Mouse (Mus musculus): Measurements from ENCODE around the gene Emc9. TPM values are rescaled to one million over a fixed set of nuclear protein-coding genes. Genes with fewer than 3 reads are reported as not detected.

The Emc9 gene
- polyA plus RNA-seq, 1 experiment from 2014 or later: 12.6 TPM

- 96% methylated on average over 21 of the region's 21 CpGs for WGBS
- no peak for DNase-seq (ENCODE audit: low spot score)
- no peak overlapping the region for H3K27ac ChIP-seq (replicated peaks; ENCODE audit: low read depth, low read length)
- H3K27me3 ChIP-seq (replicated peaks; ENCODE audit: control insufficient read depth, insufficient read depth, low read length): no peaks in the 10 kb centered on the region
- H3K36me3 ChIP-seq (ENCODE audit: control insufficient read depth, insufficient read depth, low read length): peaks cover 91% of the 10 kb centered on the region
- ATAC-seq (ENCODE audit: low read depth): no peak
- no peaks in the 10 kb centered on the region for H3K9me3 ChIP-seq (ENCODE audit: control insufficient read depth, low read length)
- H3K4me3 ChIP-seq (ENCODE audit: low read depth, low read length): no peak overlapping the region
- no peak overlapping the region for H3K4me2 ChIP-seq (ENCODE audit: low read depth, low read length)
- H3K4me1 ChIP-seq (ENCODE audit: control insufficient read depth, insufficient read depth, low read length): peaks cover 3% of the 10 kb centered on the region; the same call in 1 of the 2 replicates
- H3K9ac ChIP-seq (ENCODE audit: low read depth, low read length): no peak overlapping the region
These were observed 13.7 kb upstream of the Emc9 start for GRCm38 (mm10) chr14:55598521-55599390.

- Histone ChIP-seq H3K27me3 (replicated peaks; ENCODE audit: control insufficient read depth, insufficient read depth, low read length) (no peaks in the 10 kb centered on the region), H3K9ac (ENCODE audit: low read depth, low read length) (no peak overlapping the region), H3K4me2 (ENCODE audit: low read depth, low read length) (no peak overlapping the region), H3K36me3 (ENCODE audit: control insufficient read depth, insufficient read depth, low read length) (peaks cover 65% of the 10 kb centered on the region), H3K9me3 (ENCODE audit: control insufficient read depth, low read length) (no peaks in the 10 kb centered on the region), H3K4me3 (ENCODE audit: low read depth, low read length) (no peak overlapping the region), H3K27ac (replicated peaks; ENCODE audit: low read depth, low read length) (no peak overlapping the region), H3K4me1 (ENCODE audit: control insufficient read depth, insufficient read depth, low read length) (peaks cover 7% of the 10 kb centered on the region)
- ATAC-seq (ENCODE audit: low read depth) (no peak), DNase-seq (ENCODE audit: low spot score) (no peak)
- 84% methylated on average over 13 of the region's 13 CpGs for WGBS
These were observed 11.1 kb upstream of the Emc9 start for GRCm38 (mm10) chr14:55596036-55596690.

- Histone ChIP-seq H3K27ac (replicated peaks; ENCODE audit: low read depth, low read length) (no peak overlapping the region; the same call in 1 of the 2 replicates), H3K4me3 (ENCODE audit: low read depth, low read length) (peak overlapping the region; percentile 74), H3K4me1 (ENCODE audit: control insufficient read depth, insufficient read depth, low read length) (peaks cover 13% of the 10 kb centered on the region), H3K9me3 (ENCODE audit: control insufficient read depth, low read length) (no peaks in the 10 kb centered on the region), H3K27me3 (replicated peaks; ENCODE audit: control insufficient read depth, insufficient read depth, low read length) (no peaks in the 10 kb centered on the region), H3K9ac (ENCODE audit: low read depth, low read length) (peak overlapping the region; percentile 79), H3K4me2 (ENCODE audit: low read depth, low read length) (peak overlapping the region; percentile 92), H3K36me3 (ENCODE audit: control insufficient read depth, insufficient read depth, low read length) (peaks cover 49% of the 10 kb centered on the region)
- 2% methylated on average over 16 of the region's 16 CpGs for WGBS
- no peak for DNase-seq (ENCODE audit: low spot score)
- ATAC-seq (ENCODE audit: low read depth): no peak
These were observed 7.1 kb upstream of the Emc9 start for GRCm38 (mm10) chr14:55592226-55592625.

DNA sequence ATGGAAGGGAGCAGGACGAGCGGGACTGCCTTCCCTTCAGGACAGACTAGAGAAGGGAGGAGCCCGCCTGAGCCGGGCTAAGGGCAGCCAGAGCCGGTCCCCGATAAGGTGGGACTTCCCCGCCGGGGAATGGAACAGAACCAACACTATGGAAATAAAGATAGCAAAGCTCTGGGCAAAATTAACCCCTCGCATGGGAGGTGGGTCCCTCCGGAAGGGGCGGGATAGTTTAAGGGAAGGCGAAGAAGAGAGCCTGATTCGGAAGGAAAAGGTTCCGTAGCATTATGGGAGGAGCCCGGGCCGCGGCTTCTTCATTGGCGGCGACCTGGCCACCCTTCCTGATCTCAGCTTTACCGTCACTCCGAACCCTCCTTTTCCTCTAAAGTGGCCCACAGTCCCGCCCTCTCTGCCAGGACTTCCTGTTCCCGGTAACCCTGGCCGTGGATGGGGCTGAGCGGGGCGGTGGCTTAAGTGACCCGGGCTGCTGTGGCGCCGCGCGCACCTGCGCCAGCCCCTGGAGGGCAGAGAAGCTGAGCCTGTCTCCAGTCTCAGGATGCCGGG, 6.3 kb upstream of the Emc9 start, which contains the start of gene Rnf31:
TSS of gene Rnf31 (plus strand) at position 378 of the 561 bp plus-strand sequence.
- Histone ChIP-seq H3K4me3 (ENCODE audit: low read depth, low read length) (peak within 1 kb of the TSS; percentile 74), H3K9ac (ENCODE audit: low read depth, low read length) (peak within 1 kb of the TSS; percentile 79), H3K36me3 (ENCODE audit: control insufficient read depth, insufficient read depth, low read length) (peaks cover 46% of the 10 kb centered on the region), H3K27ac (replicated peaks; ENCODE audit: low read depth, low read length) (peak within 1 kb of the TSS; percentile 96), H3K9me3 (ENCODE audit: control insufficient read depth, low read length) (no peaks in the 10 kb centered on the region), H3K4me2 (ENCODE audit: low read depth, low read length) (peak within 1 kb of the TSS; percentile 92), H3K27me3 (replicated peaks; ENCODE audit: control insufficient read depth, insufficient read depth, low read length) (no peaks in the 10 kb centered on the region), H3K4me1 (ENCODE audit: control insufficient read depth, insufficient read depth, low read length) (peaks cover 13% of the 10 kb centered on the region)
- peak; percentile 93 for ATAC-seq (ENCODE audit: low read depth)
- WGBS: under 1% methylated on average over 29 of the region's 33 CpGs
- peak; percentile 97 for DNase-seq (ENCODE audit: low spot score)

GRCm38 (mm10) chr14:55590748-55591330, 5.7 kb upstream of the Emc9 start, which contains the start of gene Psme2:
Psme2 (minus strand) TSS chr14:55591113.
- ATAC-seq (ENCODE audit: low read depth): peak; percentile 96
- peak; percentile 99 for DNase-seq (ENCODE audit: low spot score)
- Histone ChIP-seq H3K4me3 (ENCODE audit: low read depth, low read length) (peak within 1 kb of the TSS; percentile 74), H3K4me2 (ENCODE audit: low read depth, low read length) (peak within 1 kb of the TSS; percentile 92), H3K36me3 (ENCODE audit: control insufficient read depth, insufficient read depth, low read length) (peaks cover 41% of the 10 kb centered on the region), H3K9ac (ENCODE audit: low read depth, low read length) (peak within 1 kb of the TSS; percentile 79), H3K27me3 (replicated peaks; ENCODE audit: control insufficient read depth, insufficient read depth, low read length) (no peaks in the 10 kb centered on the region), H3K4me1 (ENCODE audit: control insufficient read depth, insufficient read depth, low read length) (peaks cover 13% of the 10 kb centered on the region), H3K9me3 (ENCODE audit: control insufficient read depth, low read length) (no peaks in the 10 kb centered on the region), H3K27ac (replicated peaks; ENCODE audit: low read depth, low read length) (peak within 1 kb of the TSS; percentile 96)
- under 1% methylated on average over 22 of the region's 22 CpGs for WGBS

DNA sequence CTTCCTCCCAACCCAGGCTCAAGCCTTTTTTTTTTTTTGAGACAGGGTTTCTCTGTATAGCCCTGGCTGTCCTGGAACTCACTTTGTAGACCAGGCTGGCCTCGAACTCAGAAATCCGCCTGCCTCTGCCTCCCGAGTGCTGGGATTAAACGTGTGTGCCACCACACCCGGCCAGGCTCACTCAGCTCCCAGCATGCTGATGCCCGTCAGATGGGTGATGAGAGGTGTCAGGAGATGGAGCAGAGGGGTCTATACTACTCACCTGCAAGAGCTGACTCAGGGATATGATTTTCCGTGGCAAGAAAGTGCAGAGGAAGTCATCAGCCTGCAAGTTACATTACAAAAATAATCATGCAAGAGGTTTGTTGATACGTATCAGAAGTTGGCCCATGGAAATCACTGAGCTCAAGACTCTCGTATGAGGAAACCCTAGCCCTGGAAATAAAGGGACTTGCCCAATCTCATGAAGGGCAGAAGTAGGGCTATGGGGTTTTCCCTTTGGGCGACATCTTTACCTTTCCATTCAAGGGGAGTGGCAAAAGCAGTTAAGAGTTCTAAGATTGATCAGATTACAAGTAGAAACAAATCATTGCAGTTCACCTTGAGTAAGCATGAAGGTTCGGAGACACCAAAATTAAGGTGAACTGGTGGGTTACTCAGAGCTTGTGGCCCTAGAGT, 4.8 kb upstream of the Emc9 start:
- H3K27ac ChIP-seq (replicated peaks; ENCODE audit: low read depth, low read length): peak overlapping the region; percentile 81
- WGBS: 83% methylated on average over 11 of the region's 11 CpGs
- ATAC-seq (ENCODE audit: low read depth): no peak
- peaks cover 13% of the 10 kb centered on the region for H3K4me1 ChIP-seq (ENCODE audit: control insufficient read depth, insufficient read depth, low read length)
- no peak for DNase-seq (ENCODE audit: low spot score)
- H3K9me3 ChIP-seq (ENCODE audit: control insufficient read depth, low read length): no peaks in the 10 kb centered on the region
- peak overlapping the region; percentile 74 for H3K9ac ChIP-seq (ENCODE audit: low read depth, low read length)
- H3K4me3 ChIP-seq (ENCODE audit: low read depth, low read length): peak overlapping the region; percentile 74
- peak overlapping the region; percentile 92 for H3K4me2 ChIP-seq (ENCODE audit: low read depth, low read length)
- H3K36me3 ChIP-seq (ENCODE audit: control insufficient read depth, insufficient read depth, low read length): peaks cover 31% of the 10 kb centered on the region
- no peaks in the 10 kb centered on the region for H3K27me3 ChIP-seq (replicated peaks; ENCODE audit: control insufficient read depth, insufficient read depth, low read length)

DNA sequence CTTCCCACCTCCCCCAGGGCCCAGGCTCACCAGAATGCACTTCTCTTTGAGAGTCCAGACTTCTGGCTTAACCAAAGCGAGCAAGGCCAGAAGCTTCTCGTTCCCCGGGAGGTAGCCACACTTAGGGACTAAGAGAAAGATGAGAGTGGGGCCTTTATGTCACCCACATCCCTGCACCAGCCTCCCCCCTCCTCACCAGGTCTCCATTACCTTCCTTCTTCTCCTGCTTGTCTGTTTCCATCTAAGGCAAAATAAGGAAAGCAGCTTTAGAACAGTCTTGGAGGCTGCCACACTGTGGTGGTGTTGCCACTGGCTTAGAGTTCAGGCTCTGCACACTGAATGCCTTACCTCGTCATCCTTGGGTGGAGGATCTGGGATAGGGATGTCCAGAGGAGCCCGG, 4.2 kb upstream of the Emc9 start:
- Histone ChIP-seq H3K36me3 (ENCODE audit: control insufficient read depth, insufficient read depth, low read length) (peaks cover 26% of the 10 kb centered on the region), H3K4me3 (ENCODE audit: low read depth, low read length) (no peak overlapping the region), H3K27ac (replicated peaks; ENCODE audit: low read depth, low read length) (no peak overlapping the region), H3K27me3 (replicated peaks; ENCODE audit: control insufficient read depth, insufficient read depth, low read length) (no peaks in the 10 kb centered on the region), H3K9ac (ENCODE audit: low read depth, low read length) (no peak overlapping the region), H3K4me2 (ENCODE audit: low read depth, low read length) (no peak overlapping the region), H3K4me1 (ENCODE audit: control insufficient read depth, insufficient read depth, low read length) (peaks cover 13% of the 10 kb centered on the region), H3K9me3 (ENCODE audit: control insufficient read depth, low read length) (no peaks in the 10 kb centered on the region)
- WGBS: 84% methylated on average over 5 of the region's 5 CpGs
- ATAC-seq (ENCODE audit: low read depth): no peak
- no peak for DNase-seq (ENCODE audit: low spot score)

DNA sequence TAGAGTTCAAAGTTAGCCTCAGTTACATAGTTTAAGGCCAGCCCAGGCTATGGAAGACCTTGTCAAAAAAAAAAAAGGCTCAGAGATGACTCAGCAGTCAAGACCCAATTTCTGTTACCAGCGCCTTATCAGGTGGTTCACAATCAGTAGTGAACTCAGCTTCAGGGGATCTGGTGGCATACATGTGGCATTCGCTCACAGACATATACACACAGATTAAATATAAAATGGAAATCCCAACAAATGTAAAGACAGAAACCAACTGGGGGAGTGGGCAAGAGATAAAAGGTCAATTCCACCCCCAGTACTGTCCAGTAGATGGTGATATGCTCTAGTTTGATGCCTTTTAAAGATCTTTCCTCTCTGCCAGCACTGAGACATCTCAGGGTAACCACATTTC, 1.0 kb upstream of the Emc9 start:
- Histone ChIP-seq H3K9ac (ENCODE audit: low read depth, low read length) (no peak overlapping the region), H3K9me3 (ENCODE audit: control insufficient read depth, low read length) (no peaks in the 10 kb centered on the region), H3K36me3 (ENCODE audit: control insufficient read depth, insufficient read depth, low read length) (peaks cover 33% of the 10 kb centered on the region), H3K4me1 (ENCODE audit: control insufficient read depth, insufficient read depth, low read length) (peaks cover 6% of the 10 kb centered on the region), H3K4me3 (ENCODE audit: low read depth, low read length) (no peak overlapping the region), H3K27ac (replicated peaks; ENCODE audit: low read depth, low read length) (no peak overlapping the region), H3K27me3 (replicated peaks; ENCODE audit: control insufficient read depth, insufficient read depth, low read length) (no peaks in the 10 kb centered on the region), H3K4me2 (ENCODE audit: low read depth, low read length) (no peak overlapping the region)
- no peak for DNase-seq (ENCODE audit: low spot score)
- 90% methylated on average over 2 of the region's 2 CpGs for WGBS
- no peak for ATAC-seq (ENCODE audit: low read depth)

Measured in embryonic facial prominence, embryonic 14.5 days (tissue).